Mouse (Mus musculus) splenic B cell, adult 2 months (primary cell): ENCODE data around the gene Hist2h2be.
"Not testable (repeated sequence)": the region's sequence is repeated elsewhere in the genome, so short reads cannot be mapped to it uniquely, and the experiment has no call there.

Experiments
- DNase-seq: peaks from one replicate; pipeline ENCODE4 v3.0.0-alpha.2; 2011; ENCODE audit warnings: low read depth, low spot score
- H3K27me3 ChIP-seq: 2 replicates; pipeline ENCODE4 v1.6.1; 2012; ENCODE audit warnings: mild to moderate bottlenecking, low read length, moderate library complexity, mixed read lengths; ENCODE audit not compliant: control insufficient read depth, poor library complexity, insufficient read depth, severe bottlenecking
- H3K36me3 ChIP-seq: 2 replicates; pipeline ENCODE4 v1.6.1; 2012; ENCODE audit warnings: mild to moderate bottlenecking, low read length, moderate library complexity, mixed read lengths; ENCODE audit not compliant: control insufficient read depth, poor library complexity, insufficient read depth, severe bottlenecking

Hist2h2be gene

DNA sequence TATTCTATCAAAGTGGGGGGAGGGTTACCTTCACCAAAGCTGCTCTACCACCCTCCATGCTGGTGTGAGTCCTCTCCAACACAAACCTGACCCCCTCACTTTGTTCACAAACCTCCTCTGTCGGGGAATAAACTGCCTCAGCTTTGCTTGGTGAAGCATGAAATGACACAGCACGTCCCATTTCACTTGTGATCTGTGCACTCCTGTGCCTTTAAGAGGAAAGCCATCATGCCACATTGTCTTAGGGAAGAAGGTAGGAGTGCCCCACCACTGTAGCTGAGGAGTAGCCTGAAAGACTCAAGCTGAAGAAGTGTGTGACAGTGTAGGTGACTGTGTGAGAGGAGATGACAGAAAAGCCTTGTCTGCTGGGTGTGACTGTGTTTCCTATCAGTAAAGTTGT lies 4.5 kb downstream of the Hist2h2be start:
- H3K27me3 ChIP-seq, result no peaks in the 10 kb centered on the region
- no peaks in the 10 kb centered on the region; the same call in 1 of the 2 replicates for H3K36me3 ChIP-seq
- DNase-seq, result no peak

GRCm38 (mm10) chr3:96226695-96227648 lies 6.1 kb downstream of the Hist2h2be start:
- Histone ChIP-seq H3K27me3 (no peaks in the 10 kb centered on the region), H3K36me3 (no peaks in the 10 kb centered on the region; the same call in 1 of the 2 replicates)
- DNase-seq, result no peak

GRCm38 (mm10) chr3:96228828-96229227 lies 7.9 kb downstream of the Hist2h2be start:
- H3K36me3 ChIP-seq, result no peaks in the 10 kb centered on the region

DNA sequence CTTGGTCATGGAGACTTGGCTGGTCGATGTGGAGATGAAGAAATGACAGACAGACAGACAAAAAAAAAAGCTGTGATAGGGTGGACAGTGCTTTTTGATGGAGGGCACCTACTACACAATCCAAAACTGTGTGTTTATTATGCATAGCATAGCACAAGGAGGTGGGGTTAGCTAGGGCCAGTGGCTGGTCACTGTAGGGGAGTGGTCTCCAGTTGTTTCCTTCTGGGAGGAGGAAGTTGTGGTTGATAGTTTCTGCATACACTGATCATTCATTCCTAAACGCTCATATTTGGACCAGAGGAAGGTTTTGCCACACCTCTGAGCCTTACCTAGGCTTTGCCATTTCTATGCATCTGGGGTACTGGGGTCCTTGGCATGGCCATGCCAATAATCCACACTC lies 9.5 kb downstream of the Hist2h2be start:
- no peaks in the 10 kb centered on the region for H3K27me3 ChIP-seq
- no peak for DNase-seq
- H3K36me3 ChIP-seq, result no peaks in the 10 kb centered on the region

More at GRCm38 (mm10) chr3:96228828-96229227, 7.9 kb downstream of the Hist2h2be start:
- DNase-seq, result no peak
- no peaks in the 10 kb centered on the region for H3K27me3 ChIP-seq

GRCm38 (mm10) chr3:96230910-96231757 lies 10.2 kb downstream of the Hist2h2be start:
- Histone ChIP-seq H3K27me3 (no peaks in the 10 kb centered on the region), H3K36me3 (no peaks in the 10 kb centered on the region)
- no peak for DNase-seq

- no peak for DNase-seq
- Histone ChIP-seq H3K36me3 (no peaks in the 10 kb centered on the region), H3K27me3 (no peaks in the 10 kb centered on the region)
Measured at GRCm38 (mm10) chr3:96231758-96232120, 10.8 kb downstream of the Hist2h2be start.

DNA sequence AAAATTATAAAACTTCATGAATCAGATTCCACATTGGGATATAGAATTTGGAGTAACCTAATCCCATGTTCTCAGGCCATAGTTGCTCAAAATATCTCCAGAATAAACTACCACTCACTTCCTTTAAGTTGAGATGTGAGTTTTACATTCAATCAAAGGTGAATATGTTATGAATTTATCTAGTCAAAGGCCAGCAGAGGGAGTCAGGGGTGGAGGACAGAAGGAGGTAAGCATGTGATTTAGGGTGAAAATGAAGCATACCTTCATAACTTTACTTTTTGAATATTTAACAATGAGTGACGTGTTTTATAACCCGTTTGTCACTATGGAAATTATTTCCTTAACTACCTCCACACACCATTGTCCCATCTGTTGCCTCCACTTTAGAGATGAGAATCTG lies 14.0 kb downstream of the Hist2h2be start:
- peak; percentile 52 for DNase-seq
- no peaks in the 10 kb centered on the region for H3K27me3 ChIP-seq
- no peaks in the 10 kb centered on the region for H3K36me3 ChIP-seq

DNA sequence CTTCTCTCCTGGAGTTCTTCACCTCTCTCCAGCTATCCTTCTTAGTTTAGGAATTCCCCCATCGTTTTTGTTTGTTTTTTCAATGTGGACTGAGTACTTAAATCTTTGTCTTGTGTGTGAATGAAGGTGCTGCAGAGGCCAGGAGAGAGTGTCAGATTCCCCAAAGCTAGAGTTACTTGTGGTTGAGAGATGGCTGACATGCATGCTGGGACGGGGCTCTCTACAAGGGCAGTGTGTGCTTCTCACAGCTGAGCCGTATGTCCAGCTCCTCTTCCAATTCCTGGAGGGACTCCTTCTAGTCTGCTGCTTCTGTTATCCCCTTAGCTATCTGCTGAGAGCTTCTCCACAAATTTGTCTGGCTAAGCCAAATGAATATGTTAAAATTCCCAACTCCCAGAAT lies 14.9 kb downstream of the Hist2h2be start:
- Histone ChIP-seq H3K27me3 (no peaks in the 10 kb centered on the region), H3K36me3 (no peaks in the 10 kb centered on the region)

GRCm38 (mm10) chr3:96236834-96237334 lies 16.0 kb downstream of the Hist2h2be start:
- no peak for DNase-seq
- no peaks in the 10 kb centered on the region for H3K36me3 ChIP-seq
- H3K27me3 ChIP-seq, result no peaks in the 10 kb centered on the region

More for the DNA sequence above, 14.9 kb downstream of the Hist2h2be start:
- DNase-seq, result no peak

- Histone ChIP-seq H3K36me3 (no peaks in the 10 kb centered on the region), H3K27me3 (no peaks in the 10 kb centered on the region)
- DNase-seq, result no peak
Measured at GRCm38 (mm10) chr3:96237335-96237903, 16.5 kb downstream of the Hist2h2be start.

DNA sequence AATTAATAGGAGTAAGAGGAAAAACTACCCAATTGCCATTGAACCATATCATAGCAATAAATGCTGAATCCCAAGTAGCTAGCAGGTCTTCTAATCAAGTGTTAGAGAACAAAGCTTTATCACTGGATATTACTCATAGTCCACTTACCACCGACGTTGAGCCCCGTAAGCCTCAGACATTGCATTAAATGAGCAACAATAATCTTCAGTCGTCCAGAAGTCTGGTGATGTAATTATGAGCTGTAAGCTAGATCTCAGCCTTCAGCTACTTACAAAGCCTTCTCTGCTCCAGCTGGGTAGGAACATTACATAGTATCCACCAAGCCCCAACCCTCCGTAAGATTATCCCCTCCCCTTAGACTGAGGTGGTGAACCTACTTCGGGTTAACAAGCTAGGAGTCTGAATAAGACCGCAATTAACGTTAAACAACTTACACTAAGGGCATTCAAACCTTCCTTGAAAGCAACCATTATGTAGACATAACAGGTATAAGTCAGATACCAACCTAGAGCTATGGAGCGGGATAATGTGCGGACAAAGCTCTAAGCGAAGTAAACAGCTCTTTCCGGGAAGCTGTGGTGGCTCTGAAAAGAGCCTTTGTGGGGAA lies 17.1 kb downstream of the Hist2h2be start:
- no peaks in the 10 kb centered on the region for H3K27me3 ChIP-seq
- no peak for DNase-seq
- no peaks in the 10 kb centered on the region for H3K36me3 ChIP-seq

GRCm38 (mm10) chr3:96238954-96239793 lies 18.3 kb downstream of the Hist2h2be start, which contains the start of gene Hist2h3c2:
Hist2h3c2 (minus strand) TSS chr3:96239127.
- H3K27me3 ChIP-seq, H3K36me3 ChIP-seq, DNase-seq: not testable (repeated sequence)

DNA sequence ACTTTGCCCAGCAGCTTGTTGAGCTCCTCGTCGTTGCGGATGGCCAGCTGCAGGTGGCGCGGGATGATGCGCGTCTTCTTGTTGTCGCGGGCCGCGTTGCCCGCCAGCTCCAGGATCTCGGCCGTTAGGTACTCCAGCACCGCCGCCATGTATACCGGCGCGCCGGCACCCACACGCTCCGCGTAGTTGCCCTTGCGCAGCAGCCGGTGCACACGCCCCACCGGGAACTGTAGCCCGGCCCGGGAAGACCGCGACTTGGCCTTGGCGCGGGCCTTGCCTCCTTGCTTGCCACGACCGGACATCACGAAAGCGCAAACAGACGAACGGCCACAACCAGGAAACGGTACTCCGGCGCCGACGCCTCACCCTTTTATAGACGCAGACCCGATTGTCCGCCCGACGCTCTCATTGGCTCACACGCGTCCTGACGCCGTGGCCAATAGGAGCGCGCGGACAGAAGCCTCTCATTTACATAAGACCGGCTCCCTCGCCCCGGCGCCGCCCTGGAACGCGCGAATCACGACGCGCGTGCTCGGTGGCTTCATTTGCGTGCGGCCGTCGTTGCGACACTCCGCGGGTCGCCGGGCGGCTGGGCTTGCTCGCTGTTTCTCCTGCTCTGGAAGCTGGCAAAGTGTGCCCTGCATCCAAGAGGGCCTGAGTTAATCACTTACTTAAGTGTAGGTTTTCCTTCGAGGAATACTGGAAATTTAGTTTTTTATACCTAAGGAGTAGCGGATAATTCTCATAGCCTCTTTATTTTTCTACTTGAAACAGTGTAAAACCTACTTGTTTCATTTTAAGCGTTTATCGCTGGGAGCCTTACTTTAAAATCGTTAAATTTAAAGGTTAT lies 19.3 kb downstream of the Hist2h2be start, which contains the start of gene Hist2h2aa2:
Gene Hist2h2aa2 (minus strand): TSS at position 328 of the 850 bp plus-strand sequence.
- H3K36me3 ChIP-seq, H3K27me3 ChIP-seq: not testable (repeated sequence)
- DNase-seq, result peak; percentile 69
